Mouse (Mus musculus) spleen, adult 12 weeks (tissue): ENCODE results near the gene Zfp956.
A peak's percentile ranks its signal among the peaks of the same experiment; 100 is the strongest.

ENCODE experiments used
- DNase-seq: peaks from one replicate; pipeline ENCODE4 v3.0.0; 2022; ENCODE audit warnings: low spot score

The Zfp956 gene

GRCm38 (mm10) chr6:47974599-47974998 lies 21.4 kb downstream of the Zfp956 start:
- no peak for DNase-seq

- peak; percentile 38 for DNase-seq
Observed at GRCm38 (mm10) chr6:47978897-47979368, 25.7 kb downstream of the Zfp956 start.

GRCm38 (mm10) chr6:47983936-47984335 lies 30.7 kb downstream of the Zfp956 start:
- DNase-seq, result no peak

GRCm38 (mm10) chr6:47995661-47996060 lies 42.5 kb downstream of the Zfp956 start:
- no peak for DNase-seq

GRCm38 (mm10) chr6:48010727-48011126 lies 57.5 kb downstream of the Zfp956 start:
- no peak for DNase-seq
